Mouse (Mus musculus) E14TG2a.4 (cell line): Measurements from ENCODE around the gene Cdk2ap2.

ENCODE experiments used
- CTCF ChIP-seq: conservative IDR thresholded peaks from 2 replicates; pipeline ENCODE4 v1.5.1; 2014; ENCODE audit warnings: low read length
- NANOG ChIP-seq: IDR thresholded peaks from 2 replicates; pipeline ENCODE4 v1.6.1; 2014; ENCODE audit warnings: borderline replicate concordance, low read length, mixed read lengths

DNA sequence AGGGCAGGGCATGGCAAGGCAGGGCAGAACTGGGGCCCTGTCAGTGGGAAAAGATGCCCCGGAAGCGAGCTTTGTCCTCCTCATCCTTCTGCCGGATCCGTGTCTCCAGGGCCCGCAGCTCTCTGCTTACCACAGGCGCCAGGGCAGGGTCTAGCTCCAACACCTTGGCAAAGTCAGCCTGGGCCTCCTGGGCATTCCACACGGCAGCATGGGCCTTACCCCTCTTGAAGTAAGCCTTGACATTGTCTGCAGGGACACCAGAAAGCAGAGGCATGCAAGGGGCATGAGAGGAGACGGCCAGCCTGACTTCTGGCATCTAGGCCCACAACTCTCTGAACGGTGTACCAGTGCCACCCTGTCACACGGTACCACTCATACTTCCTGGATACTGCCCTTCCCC, 17.6 kb downstream of the Cdk2ap2 start:
- TF ChIP-seq CTCF (no peak), NANOG (no peak)
